Mouse (Mus musculus): ENCODE measurements at regions not wholly inside any gene's neighbourhood (a gene's known extent, or its start where the extent isn't known, plus 50 kb on each side); places are given as distances from the start of the nearest gene placed in this dataset.
"Not testable (repeated sequence)": the region's sequence is repeated elsewhere in the genome, so short reads cannot be mapped to it uniquely, and the experiment has no call there.

DNA sequence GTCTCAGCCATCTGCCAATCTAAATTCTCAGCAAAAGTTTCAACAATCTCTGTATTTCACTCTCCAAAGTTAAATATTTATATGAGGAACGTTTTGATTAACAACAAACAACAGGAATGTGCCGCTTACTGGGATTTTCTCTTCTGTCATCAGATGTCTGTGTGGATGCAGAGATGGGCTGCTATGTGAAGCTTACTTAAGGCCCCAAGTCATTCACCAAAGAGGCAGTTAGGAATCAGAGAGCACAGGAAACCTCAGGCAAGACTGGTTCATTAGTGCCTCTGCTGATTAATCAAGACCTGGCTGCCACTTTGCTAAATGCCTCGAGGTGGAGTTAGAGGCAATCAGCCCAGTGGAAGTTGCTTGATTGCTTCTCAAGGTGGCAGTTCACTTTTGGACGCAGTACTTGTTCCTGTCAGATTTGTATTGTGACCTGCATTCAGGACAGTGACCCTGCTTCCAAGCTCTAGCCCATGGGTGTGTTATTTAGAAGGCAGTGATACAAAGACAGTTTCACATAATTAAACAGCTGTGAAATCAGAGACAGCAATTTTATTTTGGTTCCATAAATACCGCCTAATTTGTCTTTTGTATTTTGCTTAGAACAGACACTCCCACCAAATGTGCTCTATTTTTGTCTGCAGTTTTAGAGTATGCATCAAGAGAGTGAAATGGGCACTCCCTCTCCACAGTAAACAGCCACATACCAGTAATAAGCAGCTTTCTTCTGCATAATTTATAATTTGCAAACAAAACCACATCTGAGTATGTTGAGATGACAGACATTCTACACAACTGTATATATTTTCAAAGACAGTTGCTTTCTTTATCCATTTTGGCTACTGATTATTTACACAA lies 457.3 kb downstream of the Serpinb8 start:
- Histone ChIP-seq H3K27ac (ENCODE audit: insufficient read depth, low read depth, low read length) (no peak overlapping the region), H3K4me1 (ENCODE audit: control insufficient read depth, insufficient read depth, low read length) (no peaks in the 10 kb centered on the region), H3K4me3 (ENCODE audit: insufficient read depth, low read length) (no peak overlapping the region)
- TF ChIP-seq CTCF (IDR thresholded peaks at IDR 0.05; ENCODE audit: low read depth, low read length) (no peak), POLR2A (IDR thresholded peaks at IDR 0.05; ENCODE audit: borderline replicate concordance, low read depth, low read length) (no peak)

GRCm38 (mm10) chr1:108094622-108095021 lies 504.8 kb downstream of the Serpinb8 start:
- Histone ChIP-seq H3K27ac (ENCODE audit: insufficient read depth, low read depth, low read length) (no peak overlapping the region), H3K4me1 (ENCODE audit: control insufficient read depth, insufficient read depth, low read length) (no peaks in the 10 kb centered on the region), H3K4me3 (ENCODE audit: insufficient read depth, low read length) (no peak overlapping the region)
- TF ChIP-seq CTCF (IDR thresholded peaks at IDR 0.05; ENCODE audit: low read depth, low read length) (no peak), POLR2A (IDR thresholded peaks at IDR 0.05; ENCODE audit: borderline replicate concordance, low read depth, low read length) (no peak)

DNA sequence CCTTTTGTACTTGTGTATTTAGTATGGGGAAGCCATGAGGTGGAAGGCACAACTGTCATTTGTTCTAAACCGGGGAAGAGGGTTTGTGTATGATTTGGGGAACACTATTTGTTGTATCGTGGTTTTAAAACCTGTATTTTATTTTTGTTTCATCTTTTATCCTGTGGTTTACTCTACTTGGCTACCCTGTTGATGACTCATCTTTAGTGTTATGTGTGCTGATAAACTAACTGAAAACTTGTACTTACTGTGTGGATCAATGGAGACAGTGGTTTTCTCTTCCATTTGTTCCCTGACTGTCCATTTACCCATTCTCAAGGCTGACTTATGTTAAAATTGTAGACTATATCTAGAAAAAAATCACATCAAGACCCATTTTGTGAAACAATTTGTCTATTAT lies 512.8 kb downstream of the Serpinb8 start:
- TF ChIP-seq POLR2A (IDR thresholded peaks at IDR 0.05; ENCODE audit: borderline replicate concordance, low read depth, low read length): no peak
- TF ChIP-seq CTCF (IDR thresholded peaks at IDR 0.05; ENCODE audit: low read depth, low read length): no peak
- no peak overlapping the region for H3K4me3 ChIP-seq (ENCODE audit: insufficient read depth, low read length)
- no peak overlapping the region for H3K27ac ChIP-seq (ENCODE audit: insufficient read depth, low read depth, low read length)
- H3K4me1 ChIP-seq (ENCODE audit: control insufficient read depth, insufficient read depth, low read length): no peaks in the 10 kb centered on the region

- Histone ChIP-seq H3K4me3 (ENCODE audit: insufficient read depth, low read length) (no peak overlapping the region), H3K4me1 (ENCODE audit: control insufficient read depth, insufficient read depth, low read length) (no peaks in the 10 kb centered on the region), H3K27ac (ENCODE audit: insufficient read depth, low read depth, low read length) (no peak overlapping the region)
- TF ChIP-seq POLR2A (IDR thresholded peaks at IDR 0.05; ENCODE audit: borderline replicate concordance, low read depth, low read length) (no peak), CTCF (IDR thresholded peaks at IDR 0.05; ENCODE audit: low read depth, low read length) (no peak)
Measured at GRCm38 (mm10) chr1:108110984-108111383, 521.2 kb downstream of the Serpinb8 start.

- no peak overlapping the region for H3K4me3 ChIP-seq (ENCODE audit: insufficient read depth, low read length)
- no peaks in the 10 kb centered on the region for H3K4me1 ChIP-seq (ENCODE audit: control insufficient read depth, insufficient read depth, low read length)
- no peak overlapping the region for H3K27ac ChIP-seq (ENCODE audit: insufficient read depth, low read depth, low read length)
- TF ChIP-seq POLR2A (IDR thresholded peaks at IDR 0.05; ENCODE audit: borderline replicate concordance, low read depth, low read length) (no peak), CTCF (IDR thresholded peaks at IDR 0.05; ENCODE audit: low read depth, low read length) (no peak)
Measured at GRCm38 (mm10) chr1:108127393-108127792, 537.6 kb downstream of the Serpinb8 start.

DNA sequence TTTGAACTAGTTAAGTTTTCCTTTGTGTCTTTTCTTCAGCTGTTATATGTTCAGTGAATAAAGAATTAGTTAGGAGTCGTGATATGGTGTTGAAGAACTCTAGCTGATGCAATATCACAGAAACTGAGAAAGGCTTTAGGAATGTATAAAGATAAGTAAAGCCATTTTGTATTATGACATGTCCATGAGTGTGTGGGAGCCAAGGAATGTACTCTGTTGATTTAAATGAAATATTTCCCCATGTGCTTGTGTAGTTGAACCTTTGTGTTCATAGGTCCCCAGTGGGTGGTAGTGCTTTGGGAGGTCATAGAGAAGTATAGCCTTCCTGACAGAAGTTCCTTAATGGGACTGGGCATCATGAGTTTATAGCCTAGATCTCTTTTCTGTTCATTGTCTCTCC lies 542.2 kb downstream of the Serpinb8 start:
- TF ChIP-seq POLR2A (IDR thresholded peaks at IDR 0.05; ENCODE audit: borderline replicate concordance, low read depth, low read length): no peak
- TF ChIP-seq CTCF (IDR thresholded peaks at IDR 0.05; ENCODE audit: low read depth, low read length): no peak
- Histone ChIP-seq H3K27ac (ENCODE audit: insufficient read depth, low read depth, low read length) (no peak overlapping the region), H3K4me3 (ENCODE audit: insufficient read depth, low read length) (no peak overlapping the region), H3K4me1 (ENCODE audit: control insufficient read depth, insufficient read depth, low read length) (no peaks in the 10 kb centered on the region)

DNA sequence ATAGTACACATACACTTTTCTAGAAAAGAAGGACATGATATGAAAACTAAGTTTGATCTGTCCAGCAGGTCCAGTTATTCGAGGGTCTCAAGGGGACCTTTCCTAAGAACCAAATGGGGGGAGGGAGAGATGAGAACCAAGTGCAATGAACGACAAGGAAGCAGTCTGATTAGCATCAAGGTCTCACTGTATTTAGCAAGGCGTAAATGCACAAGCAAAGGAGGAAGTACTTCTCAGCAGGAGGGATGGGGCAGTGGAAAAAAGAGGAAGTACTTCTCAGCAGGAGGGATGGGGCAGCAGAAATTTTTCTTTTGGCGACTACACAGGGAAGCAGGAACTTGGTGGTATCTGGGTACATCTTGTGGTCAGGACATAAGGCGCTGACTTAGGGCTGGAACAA lies 545.5 kb downstream of the Serpinb8 start:
- H3K27ac ChIP-seq (ENCODE audit: insufficient read depth, low read depth, low read length); H3K4me1 ChIP-seq (ENCODE audit: control insufficient read depth, insufficient read depth, low read length); H3K4me3 ChIP-seq (ENCODE audit: insufficient read depth, low read length): not testable (repeated sequence)

DNA sequence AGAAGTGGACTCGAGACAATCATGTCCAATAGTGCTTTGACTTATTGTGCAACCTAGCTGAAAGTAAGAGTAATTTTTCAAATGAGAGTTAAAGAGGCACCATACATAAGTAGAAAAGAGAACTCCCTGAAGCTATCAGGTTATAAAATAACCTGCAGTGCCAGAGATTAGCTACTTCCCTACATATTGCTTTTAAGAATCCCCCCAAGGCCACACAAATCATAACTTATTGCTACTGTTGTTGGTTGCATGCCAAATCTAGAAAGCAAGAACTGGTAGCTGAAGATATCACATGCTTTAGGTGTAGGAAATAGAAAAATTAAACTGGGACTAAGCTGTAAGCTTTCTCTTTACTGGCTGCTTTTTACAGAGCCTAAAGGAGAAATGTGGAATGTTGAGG lies 554.3 kb downstream of the Serpinb8 start:
- Histone ChIP-seq H3K27ac (ENCODE audit: insufficient read depth, low read depth, low read length) (no peak overlapping the region), H3K4me1 (ENCODE audit: control insufficient read depth, insufficient read depth, low read length) (no peaks in the 10 kb centered on the region), H3K4me3 (ENCODE audit: insufficient read depth, low read length) (no peak overlapping the region)
- TF ChIP-seq CTCF (IDR thresholded peaks at IDR 0.05; ENCODE audit: low read depth, low read length) (no peak), POLR2A (IDR thresholded peaks at IDR 0.05; ENCODE audit: borderline replicate concordance, low read depth, low read length) (no peak)

DNA sequence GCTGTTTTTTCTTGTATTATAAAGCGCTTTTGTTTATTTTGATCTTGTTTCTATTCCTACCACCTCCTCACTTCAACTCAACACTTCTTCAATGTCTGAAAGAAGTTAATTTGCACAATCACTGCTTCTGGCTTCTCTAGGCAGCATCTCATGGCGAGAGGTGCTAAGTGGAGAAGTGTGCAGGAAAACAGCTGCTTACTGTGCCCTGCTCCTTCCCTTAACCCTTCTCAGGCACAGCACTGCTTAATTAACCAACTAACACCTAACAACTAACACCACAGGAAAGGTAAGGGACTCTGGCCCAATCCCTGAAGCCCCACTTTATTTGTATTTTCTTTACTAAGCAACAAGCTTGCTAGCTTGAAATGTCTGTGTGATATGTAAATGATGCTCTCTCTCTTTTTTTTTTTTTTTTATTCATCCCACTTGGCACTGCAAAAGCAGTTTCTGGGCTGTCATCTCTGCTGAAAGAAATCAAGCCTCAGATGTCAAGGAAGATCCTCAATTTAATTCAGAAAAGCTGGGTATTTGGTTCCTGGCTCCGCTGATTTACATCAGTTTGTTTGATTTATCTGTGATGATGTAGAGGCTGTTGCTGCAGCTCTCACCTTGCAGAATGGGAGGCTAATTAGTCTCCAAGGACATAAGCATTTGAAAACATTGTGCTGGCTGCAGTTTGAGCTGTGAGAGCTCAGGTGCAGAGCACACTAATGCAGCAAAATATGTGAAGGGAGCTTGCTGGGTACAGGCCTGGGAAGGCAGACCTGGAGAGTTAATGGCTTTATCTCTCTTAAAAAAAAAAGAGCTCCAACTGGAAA lies 591.8 kb downstream of the Serpinb8 start:
- TF ChIP-seq CTCF (IDR thresholded peaks at IDR 0.05; ENCODE audit: low read depth, low read length): no peak
- TF ChIP-seq POLR2A (IDR thresholded peaks at IDR 0.05; ENCODE audit: borderline replicate concordance, low read depth, low read length): no peak
- H3K4me1 ChIP-seq (ENCODE audit: control insufficient read depth, insufficient read depth, low read length): no peaks in the 10 kb centered on the region
- H3K27ac ChIP-seq (ENCODE audit: insufficient read depth, low read depth, low read length): no peak overlapping the region
- H3K4me3 ChIP-seq (ENCODE audit: insufficient read depth, low read length): no peak overlapping the region

DNA sequence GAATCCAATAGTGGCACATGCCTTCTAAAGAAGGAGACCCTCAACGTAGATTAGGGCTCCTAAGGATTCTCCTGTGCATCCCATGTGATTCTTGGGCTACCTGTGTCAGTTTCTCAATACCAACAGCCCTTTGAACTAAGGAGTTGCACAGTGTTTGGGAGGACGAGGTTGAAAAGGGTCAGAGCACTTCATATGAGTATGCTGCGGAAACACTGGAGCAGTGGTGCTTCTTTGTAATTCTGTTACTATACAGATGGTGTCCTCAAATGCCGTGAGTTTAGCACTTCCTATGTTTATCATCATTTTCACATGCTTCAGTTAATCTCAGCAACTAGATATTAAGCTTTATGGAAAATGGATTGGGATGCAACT lies 592.3 kb downstream of the Serpinb8 start:
- no peak overlapping the region for H3K27ac ChIP-seq (ENCODE audit: insufficient read depth, low read depth, low read length)
- H3K4me1 ChIP-seq (ENCODE audit: control insufficient read depth, insufficient read depth, low read length): no peaks in the 10 kb centered on the region
- TF ChIP-seq CTCF (IDR thresholded peaks at IDR 0.05; ENCODE audit: low read depth, low read length) (no peak), POLR2A (IDR thresholded peaks at IDR 0.05; ENCODE audit: borderline replicate concordance, low read depth, low read length) (no peak)
- H3K4me3 ChIP-seq (ENCODE audit: insufficient read depth, low read length): no peak overlapping the region

Measured in bone marrow macrophage, adult 2 months (primary cell).